Mouse (Mus musculus) hematopoietic stem cell, adult 5-6 weeks (primary cell): Measurements from ENCODE around the gene Nxpe4. TPM values are rescaled to one million over a fixed set of nuclear protein-coding genes. Genes with fewer than 3 reads are reported as not detected.
A peak's percentile ranks its signal among the peaks of the same experiment; 100 is the strongest.
"Not testable (repeated sequence)": the region's sequence is repeated elsewhere in the genome, so short reads cannot be mapped to it uniquely, and the experiment has no call there.

Source experiments
- ATAC-seq, 2 experiments: fragments of 125-278 bp in 1 of 2; replicated peaks in 1 of 2; 2 replicates each; pipeline ENCODE4 v1.8.0; 2016 to 2017; ENCODE audit warnings: inconsistent platforms in 2 of 2, mild to moderate bottlenecking in 2 of 2, moderate number of reproducible peaks in 2 of 2, low read depth in 1 of 2, moderate TSS enrichment in 1 of 2; ENCODE audit not compliant: low FRiP score in 2 of 2, poor library complexity in 2 of 2, severe bottlenecking in 2 of 2, insufficient read depth in 1 of 2, low TSS enrichment in 1 of 2
- total RNA-seq: library from RNA; stranded (forward); fragments of 172-1452, 232-1000 nt; gene quantifications from 2 replicates; pipeline ENCODE4 v1.2.3, GENCODE M21; 2017

The Nxpe4 gene
- total RNA-seq, 1 experiment from 2014 or later = 1.8 TPM

DNA sequence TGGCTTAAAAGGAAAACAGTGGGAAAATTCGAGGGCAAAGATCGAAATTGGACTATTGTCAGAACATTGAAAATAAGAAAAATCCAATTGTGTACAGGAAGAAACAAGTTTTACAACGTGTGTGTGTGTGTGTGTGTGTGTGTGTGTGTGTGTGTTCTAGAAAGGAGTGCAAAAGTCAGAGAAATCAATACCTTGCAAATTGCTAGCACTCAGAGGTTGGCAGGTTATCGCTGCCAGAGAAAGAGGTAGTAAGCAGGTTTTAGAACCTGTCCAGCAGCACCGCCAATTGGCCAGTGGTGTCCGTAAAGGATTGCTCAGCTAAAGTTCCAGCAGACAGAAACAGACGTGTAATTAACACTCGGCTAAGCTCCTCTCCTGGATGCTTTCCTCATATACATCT is 122.4 kb downstream of the Nxpe4 start:
- ATAC-seq = no peak

GRCm38 (mm10) chr9:48290281-48290680 is 128.5 kb downstream of the Nxpe4 start:
- no peak for ATAC-seq

- no peak for ATAC-seq
Observed at GRCm38 (mm10) chr9:48294754-48295153, 132.9 kb downstream of the Nxpe4 start.

DNA sequence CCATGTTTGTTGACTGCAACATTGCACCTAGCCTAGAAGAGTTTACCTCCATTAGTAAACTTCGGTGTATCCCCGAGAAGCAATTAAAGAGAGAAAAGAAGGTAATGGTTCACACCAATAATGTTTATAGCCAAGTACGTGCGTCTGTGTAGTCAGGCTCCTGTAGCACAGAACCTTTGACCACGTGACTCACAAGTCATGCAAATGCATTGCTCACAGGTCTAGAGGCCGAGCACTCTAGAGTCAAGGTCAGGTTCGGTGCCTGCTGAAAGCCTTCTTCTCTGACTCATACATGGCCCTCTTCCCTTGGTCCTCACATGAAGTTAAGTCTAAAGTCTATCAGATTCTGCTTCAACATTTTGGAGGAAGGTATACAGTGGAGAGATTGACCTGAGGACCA is 137.2 kb downstream of the Nxpe4 start:
- ATAC-seq = no peak

DNA sequence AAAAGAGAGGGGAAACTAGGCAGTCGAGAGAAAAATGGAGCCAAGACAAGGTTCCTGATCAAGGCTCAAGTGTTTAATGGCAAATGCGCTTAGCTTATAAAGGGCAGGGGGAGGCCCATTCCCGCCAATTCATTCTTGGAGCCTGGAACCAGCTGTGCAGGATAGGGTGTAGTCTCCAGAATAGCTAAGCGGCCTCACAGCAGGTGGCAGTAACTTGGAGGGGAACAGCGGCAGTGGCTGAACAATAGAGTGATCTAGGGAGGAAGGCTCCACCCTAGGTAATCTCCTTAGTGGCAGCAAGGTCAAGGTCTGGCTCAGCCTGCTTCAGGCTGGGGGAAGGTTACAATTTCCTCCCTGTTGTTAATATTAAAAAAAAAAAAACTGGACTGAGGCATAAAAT is 141.7 kb downstream of the Nxpe4 start:
- not testable (repeated sequence) for ATAC-seq

GRCm38 (mm10) chr9:48311241-48311640 is 149.4 kb downstream of the Nxpe4 start:
- no peak for ATAC-seq

- no peak for ATAC-seq
Observed at GRCm38 (mm10) chr9:48314194-48314593, 152.4 kb downstream of the Nxpe4 start.

GRCm38 (mm10) chr9:48315825-48316224 is 154.0 kb downstream of the Nxpe4 start:
- no peak for ATAC-seq

- no peak for ATAC-seq
Observed at GRCm38 (mm10) chr9:48326338-48326737, 164.5 kb downstream of the Nxpe4 start.

DNA sequence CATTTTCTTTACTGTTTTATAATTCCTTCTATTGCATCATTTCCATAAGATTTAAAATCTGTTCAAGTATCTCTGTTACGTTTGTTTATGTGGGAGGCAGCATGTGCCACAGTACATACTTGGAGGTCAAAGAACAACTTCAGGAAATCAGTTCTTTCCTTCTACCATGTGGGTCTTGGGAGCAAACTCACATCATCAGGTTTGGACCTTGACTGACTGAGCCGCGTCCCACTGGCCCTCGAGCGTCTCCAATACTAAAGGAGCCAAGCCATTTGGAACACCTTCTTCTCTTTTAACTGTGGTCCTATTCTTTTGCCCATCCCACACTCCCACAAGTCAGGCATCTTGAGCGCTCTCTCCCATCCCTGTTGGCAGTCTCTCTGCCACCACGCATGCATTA is 167.8 kb downstream of the Nxpe4 start:
- no peak for ATAC-seq

- peak in 1 of 2 experiments; percentile 7; a peak in 1 of 4 replicates for ATAC-seq
Observed at GRCm38 (mm10) chr9:48338783-48339455, 177.1 kb downstream of the Nxpe4 start.

DNA sequence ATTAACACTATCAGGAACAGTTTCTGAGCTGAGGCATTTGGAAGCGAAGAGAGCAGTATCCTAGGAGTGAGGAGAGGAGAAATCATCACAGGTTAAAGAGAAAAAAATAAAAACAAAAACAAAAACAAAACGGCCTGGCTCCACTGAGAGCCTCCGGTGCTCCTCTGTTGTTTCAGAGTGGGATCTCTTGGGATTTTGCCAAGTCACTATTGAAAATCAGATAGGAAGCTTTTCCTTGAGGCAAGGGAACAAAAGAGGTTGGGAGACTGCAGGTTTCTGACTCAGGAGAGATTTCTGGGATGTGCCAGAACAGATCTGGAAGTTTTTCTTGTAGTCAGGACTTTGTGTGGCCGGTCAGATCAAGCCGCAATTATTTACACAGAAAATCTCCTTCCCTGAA is 177.7 kb downstream of the Nxpe4 start:
- no peak for ATAC-seq

GRCm38 (mm10) chr9:48340708-48341380 is 179.0 kb downstream of the Nxpe4 start:
- ATAC-seq = no peak

- no peak for ATAC-seq
Observed at GRCm38 (mm10) chr9:48345456-48345855, 183.6 kb downstream of the Nxpe4 start.

GRCm38 (mm10) chr9:48345866-48346265 is 184.0 kb downstream of the Nxpe4 start:
- ATAC-seq = no peak

DNA sequence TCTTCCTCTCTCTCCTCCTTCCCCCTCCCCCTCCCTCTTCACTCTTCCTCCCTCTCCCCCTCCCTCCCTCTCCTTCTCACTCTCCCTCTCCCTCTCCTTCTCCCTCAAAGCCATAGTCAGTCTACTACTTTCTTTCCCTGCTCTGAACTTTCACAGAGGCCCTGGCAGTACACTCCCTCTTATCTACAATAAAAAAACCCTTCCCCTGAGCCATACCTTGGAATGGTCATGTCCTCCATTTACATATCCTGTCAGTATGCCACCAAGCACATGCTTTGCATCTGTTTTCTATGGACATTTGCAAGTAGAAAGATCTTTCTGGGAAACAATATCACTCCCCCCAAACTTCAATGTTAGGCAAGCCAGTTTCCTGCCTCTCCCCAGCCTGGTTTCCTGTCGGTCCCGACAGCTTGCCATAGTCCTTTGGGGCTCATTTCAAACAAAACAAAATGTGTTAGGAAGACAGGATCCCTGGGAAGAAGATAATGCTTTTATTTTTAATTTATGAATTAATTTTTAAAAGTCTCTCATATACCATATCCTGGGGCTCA is 191.4 kb downstream of the Nxpe4 start, which contains the start of gene Nxpe2:
TSS of gene Nxpe2 (minus strand) at position 307 of the 551 bp plus-strand sequence.
- no peak for ATAC-seq

DNA sequence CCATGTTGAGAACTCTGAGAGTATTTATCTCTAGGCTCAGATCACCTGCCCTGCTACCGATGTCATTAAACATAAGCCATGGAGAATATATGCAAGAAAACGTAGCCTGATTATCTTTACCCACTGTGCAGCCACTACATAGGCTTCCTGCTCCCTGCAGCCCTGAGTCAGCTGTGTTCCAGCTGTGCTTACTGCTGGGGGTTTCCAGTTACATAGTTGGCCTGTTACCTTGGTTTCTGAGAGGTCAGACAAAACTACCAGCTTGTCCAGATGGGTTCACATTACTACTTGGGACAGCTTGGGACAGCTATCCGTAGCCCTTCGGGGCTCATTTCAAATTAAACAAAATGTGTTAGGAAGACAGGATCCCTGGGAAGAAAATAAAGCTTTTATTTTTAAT is 192.3 kb downstream of the Nxpe4 start:
- ATAC-seq = no peak

DNA sequence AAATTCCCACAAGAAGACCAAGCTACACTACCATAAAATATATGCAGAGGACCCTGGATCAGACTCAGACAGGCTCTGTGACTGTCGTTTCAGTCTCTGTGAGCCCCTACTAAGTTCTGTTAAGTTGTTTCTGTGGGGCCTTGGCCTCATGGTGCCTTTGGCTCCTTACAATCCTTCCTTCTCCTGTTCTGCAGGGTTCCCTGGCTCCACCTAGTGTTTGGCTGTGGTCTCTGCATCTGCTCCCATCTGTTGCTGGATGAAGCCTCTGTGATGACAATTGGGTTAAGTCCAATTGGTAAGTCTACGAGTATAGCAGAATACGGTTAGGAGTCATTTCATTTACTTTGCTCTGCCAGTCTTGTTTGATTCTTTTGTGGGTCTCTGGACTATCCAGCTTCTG is 193.0 kb downstream of the Nxpe4 start:
- peak; percentile 68 to 72; a peak in 2 of 4 replicates for ATAC-seq
